Mouse (Mus musculus): ENCODE measurements around the gene Olfr330. TPM values are rescaled to one million over a fixed set of nuclear protein-coding genes. Genes with fewer than 3 reads are reported as not detected.
A peak's percentile ranks its signal among the peaks of the same experiment; 100 is the strongest.
"Not testable (repeated sequence)": the region's sequence is repeated elsewhere in the genome, so short reads cannot be mapped to it uniquely, and the experiment has no call there.

Olfr330 gene
- polyA plus RNA-seq, 1 experiment from 2014 or later = not detected

DNA sequence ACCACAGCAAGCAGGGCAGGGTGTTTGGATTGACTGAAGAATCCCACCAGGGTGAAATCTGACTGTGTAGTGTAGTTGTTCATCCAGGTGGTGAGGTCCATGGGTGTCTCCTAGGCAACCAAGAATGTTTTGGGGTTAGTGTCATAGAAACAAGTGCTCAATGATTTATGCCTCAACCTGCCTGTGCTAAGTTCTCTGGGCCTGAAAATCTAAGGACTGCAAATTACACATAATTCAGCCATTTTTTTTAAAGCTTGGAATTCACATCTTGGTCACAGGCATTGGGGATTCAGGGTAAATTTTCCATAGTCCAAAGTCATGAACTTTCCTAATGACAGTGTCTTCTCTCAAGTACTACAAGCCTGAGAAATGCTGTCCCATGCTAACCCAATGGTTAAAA, 32.2 kb downstream of the Olfr330 start, which contains the start of gene Olfr331:
Gene Olfr331, minus strand, starts transcription at position 101 of the 400 bp plus-strand sequence.
- not testable (repeated sequence) for ATAC-seq (ENCODE audit: low FRiP score); H3K27me3 ChIP-seq (ENCODE audit: control insufficient read depth, insufficient read depth, low read length)

DNA sequence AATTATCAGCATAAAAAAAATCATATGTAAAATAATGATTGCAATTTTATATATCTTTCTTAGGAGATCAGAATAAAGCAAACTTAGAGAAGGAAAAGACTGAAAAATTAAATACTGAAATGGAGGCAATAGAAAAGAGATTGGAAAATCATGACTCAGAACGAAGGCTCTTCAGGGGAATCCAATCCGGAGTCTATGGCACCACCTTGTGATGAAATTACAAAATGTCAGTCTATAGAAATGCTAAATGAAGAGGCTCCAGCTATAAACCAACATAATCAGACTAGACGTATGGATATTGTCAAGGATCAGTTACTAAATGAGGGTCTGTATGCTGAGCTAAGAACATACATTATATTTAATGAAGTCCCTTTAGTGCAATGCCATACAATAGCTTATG, 35.3 kb downstream of the Olfr330 start:
- Histone ChIP-seq H3K27ac (ENCODE audit: low read depth, low read length) (no peak overlapping the region), H3K9ac (ENCODE audit: low read depth, low read length) (no peak overlapping the region), H3K36me3 (ENCODE audit: control insufficient read depth, insufficient read depth, low read length) (no peaks in the 10 kb centered on the region), H3K27me3 (ENCODE audit: control insufficient read depth, insufficient read depth, low read length) (no peaks in the 10 kb centered on the region), H3K4me2 (replicated peaks; ENCODE audit: low read depth, low read length) (no peak overlapping the region), H3K9me3 (ENCODE audit: control insufficient read depth, low read length) (no peaks in the 10 kb centered on the region), H3K4me3 (ENCODE audit: low read depth, low read length) (no peak overlapping the region), H3K4me1 (replicated peaks; ENCODE audit: control insufficient read depth, insufficient read depth, low read length) (no peaks in the 10 kb centered on the region)
- 65% methylated on average over 3 of the region's 3 CpGs for WGBS
- ATAC-seq (ENCODE audit: low FRiP score) (no peak), DNase-seq (ENCODE audit: low spot score) (peak; percentile 5)

More for the DNA sequence above, 32.2 kb downstream of the Olfr330 start, which contains the start of gene Olfr331:
- H3K4me2 ChIP-seq (replicated peaks; ENCODE audit: low read depth, low read length); H3K27ac ChIP-seq (ENCODE audit: low read depth, low read length); H3K9me3 ChIP-seq (ENCODE audit: control insufficient read depth, low read length); DNase-seq (ENCODE audit: low spot score); H3K4me1 ChIP-seq (replicated peaks; ENCODE audit: control insufficient read depth, insufficient read depth, low read length); H3K4me3 ChIP-seq (ENCODE audit: low read depth, low read length); H3K36me3 ChIP-seq (ENCODE audit: control insufficient read depth, insufficient read depth, low read length); H3K9ac ChIP-seq (ENCODE audit: low read depth, low read length): not testable (repeated sequence)

DNA sequence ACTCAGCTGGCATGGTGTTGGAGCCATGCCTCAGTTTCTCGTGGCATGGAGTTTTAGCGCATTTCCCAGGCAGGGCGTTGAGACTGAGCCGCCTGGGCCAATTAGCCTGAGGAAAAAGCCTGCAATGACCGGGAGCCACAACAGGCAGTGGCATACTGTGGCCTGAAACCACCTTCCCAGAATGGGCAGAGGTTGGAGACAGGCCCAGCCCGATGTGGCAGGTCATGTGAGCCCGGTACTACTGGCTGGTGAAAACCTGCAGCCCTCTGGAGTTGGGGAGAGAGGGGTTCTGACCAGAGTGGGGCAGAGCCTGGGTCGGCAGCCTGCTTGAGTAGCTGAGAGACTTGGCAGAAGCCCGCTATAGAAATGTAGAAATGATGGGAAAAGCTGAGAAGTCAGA, 35.9 kb downstream of the Olfr330 start:
- WGBS = 87% methylated on average over 9 of the region's 9 CpGs
- DNase-seq (ENCODE audit: low spot score) = no peak
- no peak for ATAC-seq (ENCODE audit: low FRiP score)
- Histone ChIP-seq H3K4me2 (replicated peaks; ENCODE audit: low read depth, low read length) (no peak overlapping the region), H3K36me3 (ENCODE audit: control insufficient read depth, insufficient read depth, low read length) (no peaks in the 10 kb centered on the region), H3K4me1 (replicated peaks; ENCODE audit: control insufficient read depth, insufficient read depth, low read length) (no peaks in the 10 kb centered on the region), H3K27ac (ENCODE audit: low read depth, low read length) (no peak overlapping the region), H3K9me3 (ENCODE audit: control insufficient read depth, low read length) (no peaks in the 10 kb centered on the region), H3K27me3 (ENCODE audit: control insufficient read depth, insufficient read depth, low read length) (no peaks in the 10 kb centered on the region), H3K4me3 (ENCODE audit: low read depth, low read length) (no peak overlapping the region), H3K9ac (ENCODE audit: low read depth, low read length) (no peak overlapping the region)

DNA sequence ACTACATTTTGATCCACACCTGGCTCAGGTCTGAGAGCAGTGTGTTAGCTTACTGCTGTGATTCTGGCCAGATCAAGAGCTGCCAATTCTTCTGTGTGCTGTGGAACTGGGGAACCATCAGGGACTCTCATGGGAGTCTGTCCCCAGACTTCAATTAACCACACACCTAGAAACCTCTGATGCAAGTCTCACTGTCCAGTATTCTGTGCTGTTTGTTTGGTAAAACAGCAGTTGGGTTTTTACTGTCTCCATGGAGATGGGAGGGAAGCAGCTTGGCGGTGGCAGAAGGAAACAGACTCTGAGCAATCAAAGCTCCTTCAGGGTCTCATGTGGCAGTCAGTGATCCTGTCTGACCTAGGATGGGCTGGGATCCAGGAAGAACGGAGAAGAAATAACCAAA, 42.2 kb downstream of the Olfr330 start, which contains the start of gene Olfr332:
Gene Olfr332, minus strand, starts transcription at position 101 of the 400 bp plus-strand sequence.
- DNase-seq (ENCODE audit: low spot score) = no peak
- H3K9ac ChIP-seq (ENCODE audit: low read depth, low read length) = no peak within 1 kb of the TSS
- H3K27me3 ChIP-seq (ENCODE audit: control insufficient read depth, insufficient read depth, low read length) = no peaks in the 10 kb centered on the region
- no peak within 1 kb of the TSS for H3K4me3 ChIP-seq (ENCODE audit: low read depth, low read length)
- no peak within 1 kb of the TSS for H3K4me2 ChIP-seq (replicated peaks; ENCODE audit: low read depth, low read length)
- H3K36me3 ChIP-seq (ENCODE audit: control insufficient read depth, insufficient read depth, low read length) = no peaks in the 10 kb centered on the region
- H3K9me3 ChIP-seq (ENCODE audit: control insufficient read depth, low read length) = no peaks in the 10 kb centered on the region
- no peak for ATAC-seq (ENCODE audit: low FRiP score)
- H3K27ac ChIP-seq (ENCODE audit: low read depth, low read length) = no peak within 1 kb of the TSS
- no peaks in the 10 kb centered on the region for H3K4me1 ChIP-seq (replicated peaks; ENCODE audit: control insufficient read depth, insufficient read depth, low read length)
- WGBS = 89% methylated on average over 2 of the region's 2 CpGs

Other genes with a start within 250 kb of the Olfr330 start
- gene Zfp692, start 227.8 kb downstream of the Olfr330 start, polyA plus RNA-seq (2014; fragmentation: Nextera tagmentation; extraction: Ambion mirVana) = 12.5 and 15.5 TPM in 2 replicates
- gene Zfp672, start 204.5 kb downstream of the Olfr330 start, polyA plus RNA-seq (2014; fragmentation: Nextera tagmentation; extraction: Ambion mirVana) = 26.1 and 28.9 TPM in 2 replicates
- gene Sh3bp5l, start 204.1 kb downstream of the Olfr330 start, polyA plus RNA-seq (2014; fragmentation: Nextera tagmentation; extraction: Ambion mirVana) = 23.4 and 27.7 TPM in 2 replicates
- not detected in 2 replicates for gene Lypd8, start 155.8 kb downstream of the Olfr330 start, polyA plus RNA-seq (2014; fragmentation: Nextera tagmentation; extraction: Ambion mirVana)
- gene 1810065E05Rik, start 113.7 kb downstream of the Olfr330 start, polyA plus RNA-seq (2014; fragmentation: Nextera tagmentation; extraction: Ambion mirVana) = not detected in 2 replicates
- not detected in 2 replicates for gene Gm12253, start 102.3 kb downstream of the Olfr330 start, polyA plus RNA-seq (2014; fragmentation: Nextera tagmentation; extraction: Ambion mirVana)
- not detected in 2 replicates for gene Lypd9, start 81.9 kb downstream of the Olfr330 start, polyA plus RNA-seq (2014; fragmentation: Nextera tagmentation; extraction: Ambion mirVana)
- not detected in 2 replicates for gene Olfr30, start 72.6 kb downstream of the Olfr330 start, polyA plus RNA-seq (2014; fragmentation: Nextera tagmentation; extraction: Ambion mirVana)
- not detected in 2 replicates for gene Olfr332, start 42.3 kb downstream of the Olfr330 start, polyA plus RNA-seq (2014; fragmentation: Nextera tagmentation; extraction: Ambion mirVana)
- not detected in 2 replicates for gene Olfr331, start 32.3 kb downstream of the Olfr330 start, polyA plus RNA-seq (2014; fragmentation: Nextera tagmentation; extraction: Ambion mirVana)
- gene Olfr329-ps, start 11.6 kb upstream of the Olfr330 start, polyA plus RNA-seq (2014; fragmentation: Nextera tagmentation; extraction: Ambion mirVana) = not detected in 2 replicates
- gene Olfr328, start 20.8 kb upstream of the Olfr330 start, polyA plus RNA-seq (2014; fragmentation: Nextera tagmentation; extraction: Ambion mirVana) = 0.09 TPM in 1 of 2 replicates, not detected in the other
- not detected in 2 replicates for gene Olfr224, start 35.7 kb upstream of the Olfr330 start, polyA plus RNA-seq (2014; fragmentation: Nextera tagmentation; extraction: Ambion mirVana)
- not detected in 2 replicates for gene Olfr325, start 42.9 kb upstream of the Olfr330 start, polyA plus RNA-seq (2014; fragmentation: Nextera tagmentation; extraction: Ambion mirVana)
- not detected in 2 replicates for gene Olfr324, start 60.3 kb upstream of the Olfr330 start, polyA plus RNA-seq (2014; fragmentation: Nextera tagmentation; extraction: Ambion mirVana)
- gene 2210407C18Rik, start 81.2 kb upstream of the Olfr330 start, polyA plus RNA-seq (2014; fragmentation: Nextera tagmentation; extraction: Ambion mirVana) = not detected in 2 replicates
- not detected in 2 replicates for gene Olfr323, start 95.7 kb upstream of the Olfr330 start, polyA plus RNA-seq (2014; fragmentation: Nextera tagmentation; extraction: Ambion mirVana)
- 0.27 and 0.62 TPM in 2 replicates for gene Trim58, start 105.6 kb upstream of the Olfr330 start, polyA plus RNA-seq (2014; fragmentation: Nextera tagmentation; extraction: Ambion mirVana)
- gene Olfr322, start 123.9 kb upstream of the Olfr330 start, polyA plus RNA-seq (2014; fragmentation: Nextera tagmentation; extraction: Ambion mirVana) = not detected in 2 replicates
- gene Olfr320, start 146.3 kb upstream of the Olfr330 start, polyA plus RNA-seq (2014; fragmentation: Nextera tagmentation; extraction: Ambion mirVana) = not detected in 2 replicates
- gene Olfr319, start 164.3 kb upstream of the Olfr330 start, polyA plus RNA-seq (2014; fragmentation: Nextera tagmentation; extraction: Ambion mirVana) = not detected in 2 replicates
- gene Olfr318, start 189.2 kb upstream of the Olfr330 start, polyA plus RNA-seq (2014; fragmentation: Nextera tagmentation; extraction: Ambion mirVana) = not detected in 2 replicates
- gene Olfr317, start 204.4 kb upstream of the Olfr330 start, polyA plus RNA-seq (2014; fragmentation: Nextera tagmentation; extraction: Ambion mirVana) = not detected in 2 replicates
- gene Olfr316, start 217.9 kb upstream of the Olfr330 start, polyA plus RNA-seq (2014; fragmentation: Nextera tagmentation; extraction: Ambion mirVana) = not detected in 2 replicates
- gene Olfr315, start 238.4 kb upstream of the Olfr330 start, polyA plus RNA-seq (2014; fragmentation: Nextera tagmentation; extraction: Ambion mirVana) = not detected in 2 replicates
- gene Olfr314, start 248.1 kb upstream of the Olfr330 start, polyA plus RNA-seq (2014; fragmentation: Nextera tagmentation; extraction: Ambion mirVana) = not detected in 2 replicates